ENCODE assay signal across 8 mouse cellular contexts in genomic region chr2:130294936-130295277, GRCm38 (mm10). TPM values are rescaled to one million over a fixed set of nuclear protein-coding genes. Genes with fewer than 3 reads are reported as not detected.
DNase-seq lines count a peak whose midpoint lies in the region; ATAC-seq and TF ChIP-seq lines count a peak whose summit lies in the region.

TSS of gene Ebf4 (plus strand) at chr2:130295169.

- peak; percentile 78 for ATAC-seq in forebrain, embryonic 13.5 days
- ATAC-seq in hindbrain, embryonic 15.5 days (ENCODE audit: low FRiP score, low read depth): peak; percentile 68
- ATAC-seq in liver, embryonic 14.5 days (ENCODE audit: insufficient read depth): no peak
- peak; percentile 75 for ATAC-seq in neural tube, embryonic 15.5 days (ENCODE audit: low FRiP score)

- DNase-seq in layer of hippocampus, adult 11-12 months (ENCODE audit: low spot score): peak; percentile 22
- DNase-seq in layer of hippocampus, adult 9-10 months (ENCODE audit: low spot score): no peak
- DNase-seq in adrenal gland, postnatal 36 days: peak; percentile 66 to 81
- DNase-seq in liver, embryonic 14.5 days (ENCODE audit: low read depth in 3 of 3, low spot score in 3 of 3): no peak
- no peak for DNase-seq in spleen, postnatal 36 days (ENCODE audit: low spot score in 2 of 2)

- H3K4me3 ChIP-seq in forebrain, embryonic 13.5 days: peak within 1 kb of the TSS; percentile 71
- H3K4me3 ChIP-seq in hindbrain, embryonic 15.5 days: peak within 1 kb of the TSS; percentile 66
- H3K4me3 ChIP-seq in liver, embryonic 14.5 days (ENCODE audit: insufficient read depth in 1 of 2, low read depth in 2 of 2, low read length in 2 of 2): peak within 1 kb of the TSS; percentile 8 to 50; a peak in 2 of 4 replicates
- peak within 1 kb of the TSS; percentile 71 for H3K4me3 ChIP-seq in neural tube, embryonic 15.5 days (replicated peaks)

- H3K36me3 ChIP-seq in forebrain, embryonic 13.5 days (ENCODE audit: poor library complexity, severe bottlenecking): peaks cover 22% of the 10 kb centered on the region
- H3K36me3 ChIP-seq in hindbrain, embryonic 15.5 days: no peaks in the 10 kb centered on the region
- no peaks in the 10 kb centered on the region for H3K36me3 ChIP-seq in liver, embryonic 14.5 days (replicated peaks; ENCODE audit: control insufficient read depth, insufficient read depth, low read depth)
- no peaks in the 10 kb centered on the region for H3K36me3 ChIP-seq in neural tube, embryonic 15.5 days

- no peaks in the 10 kb centered on the region for H3K9me3 ChIP-seq in forebrain, embryonic 13.5 days (replicated peaks)
- H3K9me3 ChIP-seq in hindbrain, embryonic 15.5 days: no peaks in the 10 kb centered on the region
- no peaks in the 10 kb centered on the region for H3K9me3 ChIP-seq in liver, embryonic 14.5 days (ENCODE audit: control insufficient read depth, low read length)
- H3K9me3 ChIP-seq in neural tube, embryonic 15.5 days (replicated peaks): no peaks in the 10 kb centered on the region

- H3K4me2 ChIP-seq in forebrain, embryonic 13.5 days: peak within 1 kb of the TSS; percentile 70
- H3K4me2 ChIP-seq in hindbrain, embryonic 15.5 days: peak within 1 kb of the TSS; percentile 83
- H3K4me2 ChIP-seq in liver, embryonic 14.5 days (ENCODE audit: low read depth): peak within 1 kb of the TSS; percentile 53
- H3K4me2 ChIP-seq in neural tube, embryonic 15.5 days: peak within 1 kb of the TSS; percentile 73

- H3K9ac ChIP-seq in forebrain, embryonic 13.5 days: peak within 1 kb of the TSS; percentile 92
- peak within 1 kb of the TSS; percentile 78 for H3K9ac ChIP-seq in hindbrain, embryonic 15.5 days
- no peak within 1 kb of the TSS for H3K9ac ChIP-seq in liver, embryonic 14.5 days (replicated peaks)
- peak within 1 kb of the TSS; percentile 82 for H3K9ac ChIP-seq in neural tube, embryonic 15.5 days (replicated peaks)

- 2% methylated on average over 33 of the region's 39 CpGs for WGBS in forebrain, embryonic 13.5 days
- WGBS in hindbrain, embryonic 15.5 days: under 1% methylated on average over 30 of the region's 39 CpGs
- WGBS in liver, embryonic 14.5 days (ENCODE audit: insufficient replicate concordance): under 1% methylated on average over 30 of the region's 39 CpGs
- WGBS in neural tube, embryonic 15.5 days: under 1% methylated on average over 30 of the region's 39 CpGs

- peak within 1 kb of the TSS; percentile 76 for H3K27ac ChIP-seq in forebrain, embryonic 13.5 days
- H3K27ac ChIP-seq in hindbrain, embryonic 15.5 days (replicated peaks): peak within 1 kb of the TSS; percentile 79
- H3K27ac ChIP-seq in liver, embryonic 14.5 days: no peak within 1 kb of the TSS
- peak within 1 kb of the TSS; percentile 83 for H3K27ac ChIP-seq in neural tube, embryonic 15.5 days (replicated peaks)

- H3K4me1 ChIP-seq in forebrain, embryonic 13.5 days: peaks cover 38% of the 10 kb centered on the region
- H3K4me1 ChIP-seq in hindbrain, embryonic 15.5 days (replicated peaks): peaks cover 38% of the 10 kb centered on the region
- H3K4me1 ChIP-seq in liver, embryonic 14.5 days (replicated peaks; ENCODE audit: control insufficient read depth in 2 of 2, insufficient read depth in 2 of 2, low read length in 1 of 2): 0 out of 4 replicates have a peak, but pooled peaks cover 0 to 3% of the 10 kb centered on the region in 2 experiments
- H3K4me1 ChIP-seq in neural tube, embryonic 15.5 days: peaks cover 48% of the 10 kb centered on the region

- peaks cover 8% of the 10 kb centered on the region for H3K27me3 ChIP-seq in forebrain, embryonic 13.5 days
- H3K27me3 ChIP-seq in hindbrain, embryonic 15.5 days: no peaks in the 10 kb centered on the region
- H3K27me3 ChIP-seq in liver, embryonic 14.5 days (ENCODE audit: control insufficient read depth, insufficient read depth, low read length): peaks cover 60% of the 10 kb centered on the region
- H3K27me3 ChIP-seq in neural tube, embryonic 15.5 days (replicated peaks): 0 out of 2 replicates have a peak, but pooled peaks cover 4% of the 10 kb centered on the region

- no peak for TF ChIP-seq CTCF in liver, embryonic 14.5 days (IDR thresholded peaks at IDR 0.05; ENCODE audit: low read depth)

- no peak for TF ChIP-seq EP300 in liver, embryonic 14.5 days (IDR thresholded peaks at IDR 0.05; ENCODE audit: low read depth)

RNA-seq across cellular contexts. Expression of gene Ebf4, which starts in this region (rescaled TPM):
- total RNA-seq in adrenal gland, postnatal 36 days (2021): 1 to 10 TPM; 3.4 to 3.7 TPM
- polyA plus RNA-seq in forebrain, embryonic 13.5 days (2015; fragmentation: Nextera tagmentation; extraction: Ambion mirVana): 2.1 and 2.6 TPM in 2 replicates
- polyA plus RNA-seq in hindbrain, embryonic 15.5 days (2015; fragmentation: Nextera tagmentation; extraction: Ambion mirVana): 7.0 and 7.5 TPM in 2 replicates
- polyA plus RNA-seq in liver, embryonic 14.5 days (2012; rRNA removed): 0.32 and 0.37 TPM in 2 replicates
- polyA plus RNA-seq in liver, embryonic 14.5 days (2014; fragmentation: Nextera tagmentation; extraction: Ambion mirVana): 0.05 TPM in 1 of 2 replicates, not detected in the other
- polyA plus RNA-seq in neural tube, embryonic 15.5 days (2015; fragmentation: Nextera tagmentation; extraction: Ambion mirVana): 4.7 and 7.8 TPM in 2 replicates

Comparison
In these comparisons a context has a peak if more than half of its experiments do, and no peak if none do; other contexts are left out.
1. DNase-seq: peak in layer of hippocampus, adult 11-12 months (single experiment) and adrenal gland, postnatal 36 days (2 of 2); none in layer of hippocampus, adult 9-10 months (single experiment), liver, embryonic 14.5 days (0 of 3) and spleen, postnatal 36 days (0 of 2).
2. Peak in every context shown above with its lines, with median percentiles within 50 percentile points of each other: H3K4me2 ChIP-seq and H3K4me3 ChIP-seq.